Mouse (Mus musculus): ENCODE data around the gene Il2ra.

GRCm38 (mm10) chr2:11679626-11680025, 37.0 kb downstream of the Il2ra start:
- TF ChIP-seq CTCF (IDR thresholded peaks at IDR 0.05; ENCODE audit: extremely low read depth, insufficient read length, insufficient replicate concordance, low read depth, low read length) (no peak), POLR2A (IDR thresholded peaks at IDR 0.05; ENCODE audit: low read depth, low read length) (no peak)
